Mouse (Mus musculus): ENCODE measurements at regions not wholly inside any gene's neighbourhood (a gene's known extent, or its start where the extent isn't known, plus 50 kb on each side); places are given as distances from the start of the nearest gene placed in this dataset.

- TF ChIP-seq POLR2A (IDR thresholded peaks at IDR 0.05; ENCODE audit: borderline replicate concordance, insufficient read depth, low read length) (no peak), CTCF (IDR thresholded peaks at IDR 0.05; ENCODE audit: borderline replicate concordance, insufficient read depth, low read depth, low read length) (no peak)
These were observed 188.7 kb downstream of the Kctd12 start for GRCm38 (mm10) chr14:102793753-102794152.

Data from cerebellum, adult 2 months (tissue).